ENCODE assay signal across 27 mouse cellular contexts in genomic region chr1:86628270-86628669, GRCm38 (mm10). TPM values are rescaled to one million over a fixed set of nuclear protein-coding genes. Genes with fewer than 3 reads are reported as not detected.
DNase-seq lines count a peak whose midpoint lies in the region; ATAC-seq and TF ChIP-seq lines count a peak whose summit lies in the region.
"Had no signal": no experiment of that assay in that cellular context is flagged by ENCODE, and none has a peak within 500 bp of the region (broad histone marks: within the 10 kb centered on the region; RNA-seq: fewer than 3 reads in every experiment).

No protein-coding gene starts in this region.

- no peaks in the 10 kb centered on the region for H3K36me3 ChIP-seq in kidney, adult 2 months (ENCODE audit: control insufficient read depth, insufficient read depth, low read length)
- H3K36me3 ChIP-seq in liver, postnatal 0 days (replicated peaks; ENCODE audit: insufficient read depth, low read length): no peaks in the 10 kb centered on the region
- no peaks in the 10 kb centered on the region for H3K36me3 ChIP-seq in liver, embryonic 11.5 days (ENCODE audit: control insufficient read depth, insufficient read depth, low read length)
- H3K36me3 ChIP-seq in intestine, embryonic 15.5 days: no peaks in the 10 kb centered on the region
- H3K36me3 ChIP-seq: embryonic facial prominence, embryonic 13.5 days; hindbrain, embryonic 15.5 days; limb, embryonic 10.5 days; liver, embryonic 12.5 days; neural tube, embryonic 13.5 days had no signal

- no peak overlapping the region for H3K4me2 ChIP-seq in liver, postnatal 0 days (ENCODE audit: low read depth, low read length)
- H3K4me2 ChIP-seq in liver, embryonic 11.5 days: no peak overlapping the region
- no peak overlapping the region for H3K4me2 ChIP-seq in intestine, embryonic 15.5 days (replicated peaks)
- H3K4me2 ChIP-seq: embryonic facial prominence, embryonic 13.5 days; heart, embryonic 11.5 days; hindbrain, embryonic 15.5 days; liver, embryonic 12.5 days; neural tube, embryonic 13.5 days had no signal

- no peak overlapping the region for H3K9ac ChIP-seq in liver, postnatal 0 days (replicated peaks)
- H3K9ac ChIP-seq in liver, embryonic 11.5 days (ENCODE audit: low read depth, low read length): no peak overlapping the region
- H3K9ac ChIP-seq in intestine, embryonic 15.5 days: no peak overlapping the region
- H3K9ac ChIP-seq: embryonic facial prominence, embryonic 13.5 days; hindbrain, embryonic 15.5 days; liver, embryonic 12.5 days; neural tube, embryonic 13.5 days had no signal

- TF ChIP-seq EP300 in liver, postnatal 0 days (IDR thresholded peaks at IDR 0.05; ENCODE audit: low read depth): 0 out of 2 replicates have a peak, but pooled peaks have one; percentile 46

- no peaks in the 10 kb centered on the region for H3K4me1 ChIP-seq in kidney, adult 2 months (ENCODE audit: control insufficient read depth, insufficient read depth, low read length)
- H3K4me1 ChIP-seq in liver, postnatal 0 days (ENCODE audit: insufficient read depth): peaks cover 5% of the 10 kb centered on the region; the same call in 1 of the 2 replicates
- no peaks in the 10 kb centered on the region for H3K4me1 ChIP-seq in liver, embryonic 11.5 days (replicated peaks; ENCODE audit: control insufficient read depth, insufficient read depth, low read length)
- peaks cover 9% of the 10 kb centered on the region; the same call in 1 of the 2 replicates for H3K4me1 ChIP-seq in intestine, embryonic 15.5 days (replicated peaks)
- H3K4me1 ChIP-seq: liver, embryonic 12.5 days had no signal

- no peaks in the 10 kb centered on the region for H3K27me3 ChIP-seq in kidney, adult 2 months (replicated peaks; ENCODE audit: control insufficient read depth, insufficient read depth, low read length)
- no peaks in the 10 kb centered on the region for H3K27me3 ChIP-seq in liver, postnatal 0 days (ENCODE audit: insufficient read depth, low read length)
- H3K27me3 ChIP-seq in liver, embryonic 11.5 days (replicated peaks; ENCODE audit: control insufficient read depth, insufficient read depth, low read length): no peaks in the 10 kb centered on the region
- H3K27me3 ChIP-seq in intestine, embryonic 15.5 days (replicated peaks): no peaks in the 10 kb centered on the region
- H3K27me3 ChIP-seq: embryonic facial prominence, embryonic 13.5 days; hindbrain, embryonic 15.5 days; liver, embryonic 12.5 days had no signal

- no peaks in the 10 kb centered on the region for H3K9me3 ChIP-seq in liver, postnatal 0 days (ENCODE audit: low read length)
- H3K9me3 ChIP-seq in liver, embryonic 11.5 days (ENCODE audit: control insufficient read depth, low read length): no peaks in the 10 kb centered on the region
- no peaks in the 10 kb centered on the region for H3K9me3 ChIP-seq in intestine, embryonic 15.5 days
- H3K9me3 ChIP-seq: embryonic facial prominence, embryonic 13.5 days; hindbrain, embryonic 15.5 days; limb, embryonic 10.5 days; liver, embryonic 12.5 days; neural tube, embryonic 13.5 days had no signal

- peak; percentile 65 for DNase-seq in kidney, adult 2 months
- DNase-seq in kidney, postnatal 14 days: no peak
- no peak for DNase-seq in liver, postnatal 0 days
- no peak for DNase-seq in liver, embryonic 11.5 days (ENCODE audit: low spot score)
- peak; percentile 54 for DNase-seq in adrenal gland, adult 8-10 months
- peak; percentile 10 for DNase-seq in embryo, embryonic 11 days
- no peak for DNase-seq in left cerebral cortex, postnatal 36 days (ENCODE audit: low spot score in 2 of 2)
- DNase-seq: cerebellum, adult 9-11 months; lung, adult 2 months; retina, postnatal 1 day; right cerebral cortex, postnatal 25 days; spleen, adult 18-20 months had no signal

- H3K27ac ChIP-seq in kidney, adult 2 months (ENCODE audit: insufficient read depth, low read depth, low read length): peak overlapping the region; percentile 55; the same call in 1 of the 2 replicates
- no peak overlapping the region for H3K27ac ChIP-seq in liver, postnatal 0 days (ENCODE audit: low read depth)
- H3K27ac ChIP-seq in liver, embryonic 11.5 days (ENCODE audit: low read depth, low read length): no peak overlapping the region
- no peak overlapping the region for H3K27ac ChIP-seq in intestine, embryonic 15.5 days
- H3K27ac ChIP-seq: embryonic facial prominence, embryonic 13.5 days; hindbrain, embryonic 15.5 days; limb, embryonic 10.5 days; liver, embryonic 12.5 days; macrophage; neural tube, embryonic 13.5 days had no signal

- H3K4me3 ChIP-seq in kidney, adult 2 months (ENCODE audit: insufficient read depth, low read depth, low read length): no peak overlapping the region
- H3K4me3 ChIP-seq in liver, postnatal 0 days (ENCODE audit: low read depth, low read length): no peak overlapping the region
- no peak overlapping the region for H3K4me3 ChIP-seq in liver, embryonic 11.5 days (ENCODE audit: low read depth, low read length)
- H3K4me3 ChIP-seq in intestine, embryonic 15.5 days (replicated peaks): no peak overlapping the region
- H3K4me3 ChIP-seq: embryonic facial prominence, embryonic 13.5 days; erythroblast, embryonic 14.5 days; hindbrain, embryonic 15.5 days; limb, embryonic 10.5 days; liver, embryonic 12.5 days; myocyte; neural tube, embryonic 13.5 days had no signal

- TF ChIP-seq CTCF in kidney, adult 2 months (conservative IDR thresholded peaks at IDR 0.05; ENCODE audit: insufficient read depth, insufficient read length, low read depth, low read length): no peak
- no peak for TF ChIP-seq CTCF in liver, postnatal 0 days (IDR thresholded peaks at IDR 0.05; ENCODE audit: low read depth)

- peak; percentile 80 for ATAC-seq in liver, postnatal 0 days
- ATAC-seq in liver, embryonic 11.5 days (replicated peaks; ENCODE audit: low FRiP score): no peak
- no peak for ATAC-seq in intestine, embryonic 15.5 days
- ATAC-seq: forebrain, embryonic 14.5 days; liver, embryonic 12.5 days; midbrain, embryonic 16.5 days had no signal

- intact Hi-C loops in left cerebral cortex, postnatal 36 days (cut with DNase I): no loop called here

- WGBS in kidney, adult 2 months: 50% methylated on average over 3 of the region's 3 CpGs
- WGBS in liver, postnatal 0 days (ENCODE audit: insufficient replicate concordance): 59% methylated on average over 3 of the region's 3 CpGs
- 73% methylated on average over 3 of the region's 3 CpGs for WGBS in liver, embryonic 11.5 days
- WGBS in intestine, embryonic 15.5 days: 72% methylated on average over 3 of the region's 3 CpGs

- TF ChIP-seq POLR2A in kidney, adult 2 months (IDR thresholded peaks at IDR 0.05; ENCODE audit: low read depth, low read length): no peak

RNA-seq across cellular contexts. Expression of gene Nppc, which starts 42.1 kb away (rescaled TPM):
- polyA plus RNA-seq in kidney, adult 2 months (2012; rRNA removed): 0.08 and 0.09 TPM in 2 replicates
- polyA plus RNA-seq in liver, postnatal 0 days (2015; fragmentation: Nextera tagmentation; extraction: Ambion mirVana): 0.20 TPM in 1 of 2 replicates, not detected in the other
- not detected in 2 replicates for polyA plus RNA-seq in liver, embryonic 11.5 days (2014; fragmentation: Nextera tagmentation; extraction: Ambion mirVana)
- not detected for total RNA-seq in adrenal gland, adult 8-10 months (2022)
- total RNA-seq in left cerebral cortex, postnatal 36 days (2021): 10 to 100 TPM; 10.8 to 18.4 TPM
- 0.43 and 0.64 TPM in 2 replicates for polyA plus RNA-seq in intestine, embryonic 15.5 days (2015; fragmentation: Nextera tagmentation; extraction: Ambion mirVana)
- total RNA-seq: common myeloid progenitor, adult 5-6 weeks; granulocyte monocyte progenitor cell, adult 5-6 weeks; hematopoietic stem cell, adult 5-6 weeks had no signal
- polyA plus RNA-seq: erythroblast, embryonic 14.5 days; liver, embryonic 12.5 days; macrophage had no signal

RNA-seq across cellular contexts. Expression of gene Cops7b, which starts 45.6 kb away (rescaled TPM):
- polyA plus RNA-seq in kidney, adult 2 months (2012; rRNA removed): 20.1 and 22.5 TPM in 2 replicates
- 8.5 and 9.8 TPM in 2 replicates for polyA plus RNA-seq in liver, postnatal 0 days (2015; fragmentation: Nextera tagmentation; extraction: Ambion mirVana)
- polyA plus RNA-seq in liver, embryonic 11.5 days (2014; fragmentation: Nextera tagmentation; extraction: Ambion mirVana): 30.8 and 33.4 TPM in 2 replicates
- total RNA-seq in adrenal gland, adult 8-10 months (2022): 10 to 100 TPM; 13.1 to 16.3 (median 14.6) TPM
- total RNA-seq in left cerebral cortex, postnatal 36 days (2021): 10 to 100 TPM; 25.2 to 25.8 TPM
- polyA plus RNA-seq in intestine, embryonic 15.5 days (2015; fragmentation: Nextera tagmentation; extraction: Ambion mirVana): 32.3 and 33.0 TPM in 2 replicates

RNA-seq across cellular contexts. Expression of gene Pde6d, which starts 45.8 kb away (rescaled TPM):
- polyA plus RNA-seq in kidney, adult 2 months (2012; rRNA removed): 20.2 and 24.9 TPM in 2 replicates
- polyA plus RNA-seq in liver, postnatal 0 days (2015; fragmentation: Nextera tagmentation; extraction: Ambion mirVana): 25.2 and 29.6 TPM in 2 replicates
- 48.1 and 52.1 TPM in 2 replicates for polyA plus RNA-seq in liver, embryonic 11.5 days (2014; fragmentation: Nextera tagmentation; extraction: Ambion mirVana)
- total RNA-seq in adrenal gland, adult 8-10 months (2022): 10 to 100 TPM; 36.8 to 47.2 (median 42.3) TPM
- total RNA-seq in left cerebral cortex, postnatal 36 days (2021): 10 to 100 TPM; 53.3 to 62.6 TPM
- polyA plus RNA-seq in intestine, embryonic 15.5 days (2015; fragmentation: Nextera tagmentation; extraction: Ambion mirVana): 45.8 and 56.6 TPM in 2 replicates

Comparison
In these comparisons a context has a peak if more than half of its experiments do, and no peak if none do; other contexts are left out.
1. DNase-seq: peak in kidney, adult 2 months (single experiment), adrenal gland, adult 8-10 months (single experiment) and embryo, embryonic 11 days (single experiment); none in kidney, postnatal 14 days (single experiment), liver, postnatal 0 days (single experiment), liver, embryonic 11.5 days (single experiment) and left cerebral cortex, postnatal 36 days (0 of 2).